Mouse (Mus musculus) G1E (cell line): Measurements from ENCODE around the gene Atp13a3. TPM values are rescaled to one million over a fixed set of nuclear protein-coding genes. Genes with fewer than 3 reads are reported as not detected.
"Not testable (repeated sequence)": the region's sequence is repeated elsewhere in the genome, so short reads cannot be mapped to it uniquely, and the experiment has no call there.

Experiments used
- ATAC-seq: 2 replicates; pipeline ENCODE4 v1.8.0; 2016; ENCODE audit warnings: mild to moderate bottlenecking; ENCODE audit not compliant: insufficient number of reproducible peaks, poor library complexity, low FRiP score, severe bottlenecking; ENCODE audit errors: extremely low read depth
- DNase-seq: peaks from one replicate; pipeline ENCODE4 v3.0.0; 2012; ENCODE audit warnings: low spot score
- H3K27me3 ChIP-seq: 2 replicates; pipeline ENCODE4 v1.6.1; 2012; ENCODE audit warnings: mild to moderate bottlenecking, low read length, inconsistent platforms; ENCODE audit not compliant: insufficient read depth
- H3K36me3 ChIP-seq: replicated peaks from 2 replicates; pipeline ENCODE3; 2012; ENCODE audit warnings: mild to moderate bottlenecking, inconsistent platforms
- H3K4me1 ChIP-seq: 2 replicates; pipeline ENCODE4 v1.6.1; 2012; ENCODE audit warnings: low read depth, low read length, inconsistent platforms, mixed read lengths; ENCODE audit not compliant: insufficient read depth
- H3K4me3 ChIP-seq: 2 replicates; pipeline ENCODE4 v1.5.1; 2012; ENCODE audit warnings: low read depth, mild to moderate bottlenecking, inconsistent platforms, low read length, moderate library complexity, mixed read lengths
- H3K9me3 ChIP-seq: replicated peaks from 2 replicates; pipeline ENCODE4 v1.6.1; 2012; ENCODE audit warnings: inconsistent platforms
- CTCF ChIP-seq: IDR thresholded peaks from 2 replicates; pipeline ENCODE4 v1.5.1; 2012; ENCODE audit warnings: low read depth, low read length, inconsistent platforms, mixed read lengths
- GATA1 ChIP-seq: IDR thresholded peaks from 2 replicates; pipeline ENCODE4 v1.6.1; 2012; ENCODE audit warnings: borderline replicate concordance, low read length, inconsistent platforms, mixed read lengths
- GATA2 ChIP-seq: IDR thresholded peaks from 2 replicates; pipeline ENCODE4 v1.6.1; 2012; ENCODE audit warnings: low read depth, low read length, inconsistent platforms, borderline replicate concordance
- POLR2AphosphoS5 ChIP-seq: IDR thresholded peaks from 2 replicates; pipeline ENCODE4 v1.6.1; 2012; ENCODE audit warnings: low read depth, low read length, inconsistent platforms; ENCODE audit not compliant: insufficient replicate concordance
- TAL1 ChIP-seq: conservative IDR thresholded peaks from 2 replicates; pipeline ENCODE4 v1.6.1; 2012; ENCODE audit warnings: low read depth, low read length, inconsistent platforms, mixed read lengths
- polyA plus RNA-seq: library from polyadenylated mRNA; stranded (reverse); fragments of >175 nt; gene quantifications from 2 replicates; pipeline ENCODE4 v1.2.3, GENCODE M21; 2012
- total RNA-seq, 2 experiments: library from RNA; stranded (forward) in 1 of 2; stranded (reverse) in 1 of 2; fragments of 200-1000 nt in 1 of 2; fragments of >200 nt in 1 of 2; fragmentation: Nextera tagmentation in 1 of 2; gene quantifications; 2 replicates each; pipeline ENCODE4 v1.2.3; 2014 to 2017

Atp13a3 gene
- total RNA-seq (2014; fragmentation: Nextera tagmentation) = 202 and 209 TPM in 2 replicates
- 192 and 214 TPM in 2 replicates for total RNA-seq (2017)
- polyA plus RNA-seq = 132 and 176 TPM in 2 replicates

GRCm38 (mm10) chr16:30405925-30406670 lies at the start of gene Atp13a3:
Atp13a3 (minus strand) TSS chr16:30405975.
- ATAC-seq (no peak), DNase-seq (no peak)
- H3K9me3 ChIP-seq = no peaks in the 10 kb centered on the region
- H3K36me3 ChIP-seq = no peaks in the 10 kb centered on the region
- TF ChIP-seq POLR2AphosphoS5 (no peak), GATA2 (no peak), GATA1 (no peak), CTCF (no peak), TAL1 (no peak)
- H3K4me1 ChIP-seq = peaks cover 27% of the 10 kb centered on the region
- H3K4me3 ChIP-seq = no peak within 1 kb of the TSS
- H3K27me3 ChIP-seq = 0 out of 2 replicates have a peak, but pooled peaks cover 2% of the 10 kb centered on the region

GRCm38 (mm10) chr16:30453213-30453975 lies 47.6 kb upstream of the Atp13a3 start:
- no peaks in the 10 kb centered on the region for H3K27me3 ChIP-seq
- H3K9me3 ChIP-seq = no peaks in the 10 kb centered on the region
- TF ChIP-seq GATA2 (no peak), CTCF (no peak), TAL1 (no peak), GATA1 (no peak)
- ATAC-seq = peak; percentile 71
- H3K4me3 ChIP-seq = no peak overlapping the region
- DNase-seq = no peak
- peaks cover 60% of the 10 kb centered on the region for H3K4me1 ChIP-seq
- H3K36me3 ChIP-seq = no peaks in the 10 kb centered on the region

- H3K27me3 ChIP-seq, DNase-seq, ATAC-seq, H3K4me3 ChIP-seq, H3K36me3 ChIP-seq, H3K9me3 ChIP-seq: not testable (repeated sequence)
- peaks cover 52% of the 10 kb centered on the region for H3K4me1 ChIP-seq
These were observed 45.4 kb upstream of the Atp13a3 start for GRCm38 (mm10) chr16:30451174-30451573.

- Histone ChIP-seq H3K36me3 (no peaks in the 10 kb centered on the region), H3K4me1 (peaks cover 37% of the 10 kb centered on the region), H3K9me3 (no peaks in the 10 kb centered on the region), H3K27me3 (no peaks in the 10 kb centered on the region), H3K4me3 (no peak overlapping the region)
- ATAC-seq (no peak), DNase-seq (no peak)
- no peak for TF ChIP-seq GATA2
These were observed 43.2 kb upstream of the Atp13a3 start for GRCm38 (mm10) chr16:30449017-30449416.

GRCm38 (mm10) chr16:30448169-30448568 lies 42.4 kb upstream of the Atp13a3 start:
- DNase-seq (no peak), ATAC-seq (no peak)
- H3K36me3 ChIP-seq = no peaks in the 10 kb centered on the region
- H3K4me1 ChIP-seq = peaks cover 32% of the 10 kb centered on the region
- no peaks in the 10 kb centered on the region for H3K9me3 ChIP-seq
- TF ChIP-seq GATA2 = no peak
- TF ChIP-seq GATA1 = no peak
- no peak for TF ChIP-seq TAL1
- no peak for TF ChIP-seq CTCF
- TF ChIP-seq POLR2AphosphoS5 = no peak
- no peak overlapping the region for H3K4me3 ChIP-seq
- H3K27me3 ChIP-seq = no peaks in the 10 kb centered on the region

- Histone ChIP-seq H3K9me3 (no peaks in the 10 kb centered on the region), H3K4me1 (peaks cover 29% of the 10 kb centered on the region), H3K4me3 (no peak overlapping the region), H3K27me3 (no peaks in the 10 kb centered on the region), H3K36me3 (no peaks in the 10 kb centered on the region)
- ATAC-seq (no peak), DNase-seq (no peak)
- TF ChIP-seq CTCF (no peak), GATA2 (no peak), TAL1 (no peak), GATA1 (no peak), POLR2AphosphoS5 (no peak)
These were observed 41.9 kb upstream of the Atp13a3 start for GRCm38 (mm10) chr16:30447642-30448041.
